Mouse (Mus musculus): ENCODE results near the gene Arpin. TPM values are rescaled to one million over a fixed set of nuclear protein-coding genes. Genes with fewer than 3 reads are reported as not detected.

The Arpin gene
- total RNA-seq, 2 experiments from 2014 or later, result 9.8 to 11.2 TPM

DNA sequence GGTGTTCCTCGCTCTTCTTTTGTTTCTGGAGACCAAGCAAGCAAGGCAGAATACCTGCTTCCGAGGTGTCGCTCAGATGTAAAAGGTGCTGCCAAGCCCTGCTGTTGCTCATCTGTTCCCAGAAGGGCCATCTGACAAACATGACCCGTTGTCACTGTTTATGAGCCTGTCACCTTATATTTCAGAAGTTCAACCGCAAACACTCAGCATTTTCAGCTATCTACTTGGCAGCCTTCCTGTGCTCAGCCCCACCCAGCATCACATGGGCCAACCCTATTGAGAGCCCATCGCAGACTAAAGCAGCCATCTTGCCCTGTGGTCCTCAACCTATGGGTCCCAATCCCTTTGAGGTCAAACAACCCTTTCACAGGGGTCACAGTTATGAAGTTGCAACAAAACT, 34.4 kb downstream of the Arpin start:
- no peak for DNase-seq (ENCODE audit: extremely low spot score in 1 of 2, low spot score in 2 of 2)
- intact Hi-C loops (cut with DNase I), result no loop called here

DNA sequence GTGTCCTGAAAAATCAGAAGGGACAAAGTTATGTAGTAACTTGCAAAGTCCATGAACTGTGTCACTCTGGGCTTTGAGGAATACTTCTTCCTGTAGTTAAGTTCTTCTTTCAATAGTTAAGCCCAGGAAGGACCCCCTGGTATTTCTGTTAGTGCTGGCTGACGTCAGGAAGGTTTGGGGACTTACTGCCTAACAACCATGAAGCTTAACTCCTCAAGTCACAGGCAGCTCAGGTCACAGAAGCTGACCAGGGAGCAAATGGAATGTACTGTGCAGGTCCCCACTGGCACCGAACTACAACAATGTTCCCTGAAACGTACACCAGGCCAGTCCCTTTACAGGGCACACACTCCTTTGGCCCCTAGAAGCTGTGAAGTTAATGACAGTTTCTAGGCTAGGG, 39.9 kb downstream of the Arpin start:
- intact Hi-C loops (cut with DNase I), result no loop called here

DNA sequence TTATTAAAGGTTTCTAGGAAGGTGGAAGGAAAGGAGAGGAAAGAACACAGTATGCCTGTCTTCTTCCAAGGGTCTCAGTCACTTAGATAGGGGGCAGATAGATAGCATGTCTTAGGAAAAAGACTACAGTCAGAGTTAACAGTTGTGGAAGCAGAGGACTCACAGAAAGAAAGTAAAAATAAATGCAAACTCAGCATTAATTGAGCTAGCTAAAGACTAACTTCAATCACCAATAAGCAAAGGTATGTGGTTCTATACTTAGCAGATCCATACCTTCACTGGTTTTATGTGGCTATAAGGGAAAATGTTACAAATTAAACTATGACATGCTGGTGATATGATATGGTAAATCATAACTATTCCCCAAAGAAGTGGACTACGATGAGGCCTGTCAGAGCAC, 40.4 kb downstream of the Arpin start:
- intact Hi-C loops (cut with DNase I), result no loop called here
- DNase-seq (ENCODE audit: extremely low spot score in 1 of 2, low spot score in 2 of 2), result no peak

More for the DNA sequence above, 39.9 kb downstream of the Arpin start:
- no peak for DNase-seq (ENCODE audit: extremely low spot score in 1 of 2, low spot score in 2 of 2)

DNA sequence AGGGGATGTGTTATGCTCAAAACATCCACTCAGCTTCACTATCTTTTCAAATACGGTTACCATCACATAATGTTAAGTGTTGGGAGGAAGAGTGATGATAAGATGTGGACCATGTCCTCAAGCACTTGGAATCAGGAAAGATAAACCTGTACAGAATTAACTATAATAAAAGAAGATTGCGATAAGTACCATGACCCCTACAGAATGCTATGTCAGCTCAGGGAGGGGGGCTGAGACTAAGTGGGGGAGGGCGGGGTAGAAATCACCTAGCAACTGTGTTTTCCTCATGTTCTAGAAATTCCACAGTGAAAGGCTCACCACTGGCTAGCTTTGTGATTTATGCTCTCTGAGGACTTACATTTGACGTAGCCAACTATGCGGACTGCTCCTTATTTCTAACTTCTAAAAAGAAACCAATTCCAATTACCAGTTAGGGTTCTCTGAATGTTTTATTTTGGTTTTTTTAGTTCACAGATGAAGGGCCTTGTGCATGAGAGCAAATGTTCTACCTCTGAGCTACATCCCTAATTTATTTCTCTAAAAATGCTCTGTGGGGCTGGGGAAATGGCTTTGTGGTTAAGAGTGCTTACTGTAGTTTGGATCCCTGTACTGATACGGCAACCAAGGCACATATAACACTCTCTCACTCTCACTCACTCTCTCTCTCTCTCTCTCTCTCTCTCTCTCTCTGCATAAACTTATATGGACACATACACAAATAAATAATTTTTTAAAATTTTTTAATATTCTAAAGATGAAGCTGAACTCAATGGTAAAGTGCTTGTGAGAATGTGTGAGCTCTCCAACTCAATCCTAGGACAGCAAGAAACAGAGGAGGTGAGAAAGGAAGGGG, 42.4 kb downstream of the Arpin start:
- intact Hi-C loops (cut with DNase I), result no loop called here
- DNase-seq (ENCODE audit: extremely low spot score in 1 of 2, low spot score in 2 of 2), result no peak

DNA sequence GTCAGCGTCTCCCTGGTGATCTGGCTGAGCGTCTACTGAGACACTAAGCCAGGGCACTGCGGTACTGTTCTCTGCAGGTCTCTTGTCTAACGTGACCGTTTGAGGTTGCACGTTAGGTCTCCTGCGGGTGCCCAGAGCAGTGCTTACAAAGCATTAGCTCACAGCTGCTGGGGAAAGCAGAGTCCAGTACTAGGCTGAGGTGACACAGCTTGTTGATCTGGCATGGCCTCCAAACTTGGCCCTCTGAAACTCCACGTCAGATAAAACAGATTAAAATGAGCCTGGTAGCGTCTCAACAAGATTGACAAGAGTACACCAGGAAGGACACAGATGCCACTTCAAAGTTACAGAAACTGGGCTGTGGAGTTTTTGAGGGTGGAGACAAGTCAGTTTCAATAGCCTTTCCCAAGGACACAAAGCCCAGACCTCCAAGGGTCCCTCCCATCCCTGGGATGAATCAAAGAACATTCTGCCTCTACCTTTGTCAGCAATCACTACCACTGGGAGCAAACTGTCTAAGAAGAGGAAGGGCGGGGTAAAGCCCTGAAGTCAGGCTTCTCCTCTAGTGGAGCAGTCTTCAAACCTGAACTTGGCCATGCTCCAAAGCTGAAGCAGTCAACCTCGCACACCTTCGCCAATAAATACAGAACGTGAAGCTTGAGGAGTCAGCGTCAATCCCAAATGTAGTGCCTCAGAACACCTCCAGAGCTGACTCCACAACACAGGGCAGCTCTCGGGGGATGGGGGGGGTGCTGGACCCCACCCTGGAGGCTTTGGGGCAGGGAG, 44.5 kb downstream of the Arpin start:
- DNase-seq (ENCODE audit: extremely low spot score in 1 of 2, low spot score in 2 of 2), result no peak
- intact Hi-C loops (cut with DNase I), result no loop called here

DNA sequence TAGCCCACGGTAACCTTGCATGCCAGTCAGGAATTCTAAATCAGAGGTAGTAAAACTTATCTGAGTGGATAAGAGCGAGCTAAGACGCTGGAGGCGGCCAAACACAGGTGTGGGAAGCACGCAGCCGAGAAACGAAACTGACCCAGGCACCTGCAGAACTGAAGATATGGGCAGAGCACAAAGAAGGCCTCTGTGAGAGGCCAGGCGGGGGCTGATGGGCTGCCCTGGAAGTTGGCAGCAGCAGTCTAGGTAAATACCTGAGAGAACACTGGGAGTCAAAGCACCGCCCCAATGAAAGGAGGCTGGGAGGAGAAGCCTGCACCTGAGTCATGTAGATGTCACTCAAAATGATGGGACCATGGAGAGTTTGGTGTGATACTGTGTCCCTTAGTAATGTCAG, 46.6 kb downstream of the Arpin start:
- intact Hi-C loops (cut with DNase I), result no loop called here
- DNase-seq (ENCODE audit: extremely low spot score in 1 of 2, low spot score in 2 of 2), result no peak

DNA sequence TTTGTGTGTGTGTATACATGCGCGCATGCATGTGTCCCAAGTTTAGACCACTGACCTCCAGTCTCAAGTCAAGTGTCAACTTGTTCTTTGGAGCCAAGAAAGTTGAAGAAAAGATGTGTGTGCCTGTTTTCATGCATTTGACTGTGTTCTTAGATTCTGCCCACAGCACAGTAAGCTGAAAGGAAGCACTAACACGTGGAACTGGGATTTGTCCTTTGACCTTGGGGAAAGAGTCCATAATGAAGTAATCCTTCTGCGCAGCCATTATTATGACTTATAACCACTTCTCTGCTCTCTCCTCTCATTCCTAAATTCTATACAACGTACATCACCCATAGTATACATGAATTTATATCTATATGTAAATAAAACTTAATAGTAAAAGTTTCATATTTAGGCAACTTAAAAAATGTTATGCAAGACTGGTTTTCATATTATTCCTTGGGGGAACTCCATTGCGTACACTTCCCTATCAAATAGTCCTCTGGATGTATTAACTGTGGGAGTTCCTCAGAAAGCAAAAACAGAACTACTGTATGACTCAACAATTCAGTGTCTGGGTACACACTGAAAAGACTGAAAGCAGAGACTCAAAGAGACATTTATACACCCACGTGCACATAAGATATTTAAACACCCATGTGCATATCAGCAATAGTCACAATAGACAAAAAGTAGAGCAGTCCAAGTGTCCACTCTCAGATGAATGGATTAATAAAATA, 51.4 kb downstream of the Arpin start:
- DNase-seq (ENCODE audit: extremely low spot score in 1 of 2, low spot score in 2 of 2), result no peak
- intact Hi-C loops (cut with DNase I), result no loop called here

DNA sequence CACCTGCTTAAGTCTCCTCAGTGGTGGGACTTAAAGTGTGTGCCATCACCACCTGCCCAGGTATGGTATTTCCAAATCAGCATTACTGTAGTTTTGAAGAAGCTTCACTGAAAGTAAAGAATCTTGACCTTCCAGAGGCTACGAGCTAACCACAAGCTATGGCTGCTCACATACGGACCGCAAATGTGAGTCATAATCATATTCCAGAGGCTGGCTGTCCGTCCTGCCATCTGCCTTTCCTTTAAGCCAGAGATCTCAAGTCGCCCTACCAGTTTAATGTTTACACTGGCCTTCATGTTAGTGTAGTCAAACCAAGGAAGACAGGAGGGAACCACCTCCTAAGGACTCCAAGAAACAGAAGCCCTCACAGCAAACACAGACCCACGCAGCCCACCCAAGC, 53.3 kb downstream of the Arpin start:
- DNase-seq (ENCODE audit: extremely low spot score in 1 of 2, low spot score in 2 of 2), result no peak
- intact Hi-C loops (cut with DNase I), result no loop called here

DNA sequence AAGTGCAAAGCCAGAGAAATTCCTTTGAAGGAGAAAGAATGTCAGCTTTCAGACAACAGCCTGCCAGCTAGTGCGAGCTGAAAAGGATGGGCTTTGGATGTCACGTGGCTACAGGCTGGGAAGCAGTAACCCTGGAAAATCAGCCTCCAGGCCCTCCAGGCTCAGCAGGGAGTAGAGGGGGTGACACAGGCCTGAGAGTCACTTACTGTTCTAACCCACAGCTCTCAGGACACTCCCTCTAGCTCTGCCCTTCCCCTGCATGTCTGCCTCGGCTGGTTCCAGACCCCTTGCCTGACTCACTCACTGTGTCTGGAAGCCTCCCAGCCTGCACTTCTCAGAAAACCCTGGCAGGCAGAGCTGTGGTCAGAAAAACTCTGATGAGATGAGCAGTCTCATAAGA, 54.2 kb downstream of the Arpin start:
- DNase-seq (ENCODE audit: extremely low spot score in 1 of 2, low spot score in 2 of 2), result peak in 1 of 2 experiments; percentile 57

DNA sequence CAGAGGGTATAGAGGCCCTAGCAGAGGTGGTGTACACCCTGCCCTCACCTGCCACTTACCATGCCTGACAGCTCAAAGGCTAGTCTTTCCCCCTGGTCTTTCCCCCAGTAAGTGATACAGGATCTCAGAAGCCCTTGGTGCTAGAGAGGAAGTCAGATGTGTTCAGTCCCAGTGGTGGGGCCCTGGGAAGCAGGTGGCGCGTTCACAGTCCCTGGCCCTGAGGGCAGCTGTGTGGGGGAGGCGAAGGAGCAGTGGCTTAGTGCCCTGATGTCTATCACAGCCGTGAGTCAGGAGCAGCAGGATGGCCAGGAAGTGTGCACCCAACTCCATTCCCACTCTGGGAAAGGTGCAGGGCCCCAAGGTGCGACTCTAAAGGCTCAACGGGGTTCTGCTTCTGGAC, 55.1 kb downstream of the Arpin start:
- DNase-seq (ENCODE audit: extremely low spot score in 1 of 2, low spot score in 2 of 2), result no peak
- intact Hi-C loops (cut with DNase I), result no loop called here

More for the DNA sequence above, 54.2 kb downstream of the Arpin start:
- intact Hi-C loops (cut with DNase I), result no loop called here

DNA sequence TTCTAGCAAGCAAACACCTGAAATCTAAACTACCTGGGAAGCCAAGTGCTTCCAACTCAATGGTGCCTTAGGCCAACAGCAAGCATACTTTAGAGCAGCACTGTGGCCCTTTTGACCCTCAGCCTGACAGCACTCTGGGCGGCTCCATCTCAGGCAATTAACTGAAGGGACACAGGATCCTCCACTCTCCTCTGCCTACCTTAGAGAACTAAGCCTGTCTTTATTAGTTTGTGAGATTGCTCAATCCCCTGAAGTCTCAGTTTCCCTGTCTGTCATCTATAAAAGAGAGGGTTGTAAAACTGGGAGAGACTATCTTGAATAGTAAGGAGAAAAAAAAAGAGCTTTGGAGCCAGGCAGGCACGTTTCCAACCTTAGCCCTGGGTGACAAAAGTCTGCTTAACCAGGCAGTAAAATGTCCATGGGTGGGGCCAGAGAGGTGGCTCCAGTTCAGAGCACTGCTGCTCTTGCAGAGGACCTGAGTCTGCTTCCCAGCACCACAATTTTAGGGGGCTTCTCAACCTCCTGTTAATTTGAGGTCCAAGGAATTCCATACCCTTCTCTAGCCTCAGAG, 56.6 kb downstream of the Arpin start:
- intact Hi-C loops (cut with DNase I), result no loop called here
- DNase-seq (ENCODE audit: extremely low spot score in 1 of 2, low spot score in 2 of 2), result no peak

Small RNA genes lying within 50 kb of the gene (microRNA-seq; reads per million reads assigned to microRNA genes)
- gene Gm24541, result not detected

Other genes starting within 250 kb of the Arpin start
- gene Kif7, start 219.6 kb downstream of the Arpin start, total RNA-seq (2021), result 1 to 10 TPM; 2.3 to 2.5 TPM
- not detected for gene Plin1, start 202.5 kb downstream of the Arpin start, total RNA-seq (2021)
- gene Pex11a, start 192.2 kb downstream of the Arpin start, total RNA-seq (2021), result 1 to 10 TPM; 9.0 to 9.8 TPM
- under 1 TPM in 1 of 2 experiments, not detected in 1; 0.34 TPM for gene Wdr93, start 192.2 kb downstream of the Arpin start, total RNA-seq (2021)
- 1 to 10 TPM in 1 of 2 experiments, under 1 TPM in 1; 0.36 to 1.1 TPM for gene Mesp1, start 141.6 kb downstream of the Arpin start, total RNA-seq (2021)
- 1 to 10 TPM; 1.4 to 2.6 TPM for gene Mesp2, start 124.6 kb downstream of the Arpin start, total RNA-seq (2021)
- gene Anpep, start 74.3 kb downstream of the Arpin start, total RNA-seq (2021), result 1 to 10 TPM; 7.0 to 7.8 TPM
- 10 to 100 TPM; 48.9 to 50.0 TPM for gene Ap3s2, start 14.7 kb downstream of the Arpin start, total RNA-seq (2021)
- gene Zfp710, start 89.5 kb upstream of the Arpin start, total RNA-seq (2021), result 10 to 100 TPM; 15.8 to 16.7 TPM
- gene Idh2, start 180.0 kb upstream of the Arpin start, total RNA-seq (2021), result 10 to 100 TPM; 44.8 to 45.6 TPM

Data from left cerebral cortex, postnatal 10 days (tissue).